Mouse (Mus musculus): ENCODE data around the gene Dusp16.
"Not testable (repeated sequence)": the region's sequence is repeated elsewhere in the genome, so short reads cannot be mapped to it uniquely, and the experiment has no call there.

Dusp16 gene

GRCm38 (mm10) chr6:134700451-134701210 is 91.8 kb downstream of the Dusp16 start:
- DNase-seq (ENCODE audit: low spot score in 2 of 2), result no peak

GRCm38 (mm10) chr6:134698243-134698642 is 94.2 kb downstream of the Dusp16 start:
- no peak for DNase-seq (ENCODE audit: low spot score in 2 of 2)

GRCm38 (mm10) chr6:134696554-134696953 is 95.9 kb downstream of the Dusp16 start:
- DNase-seq (ENCODE audit: low spot score in 2 of 2), result no peak

- DNase-seq (ENCODE audit: low spot score in 2 of 2), result no peak
These were observed 96.3 kb downstream of the Dusp16 start for GRCm38 (mm10) chr6:134696146-134696545.

- DNase-seq (ENCODE audit: low spot score in 2 of 2), result no peak
These were observed 96.8 kb downstream of the Dusp16 start for GRCm38 (mm10) chr6:134695625-134696024.

GRCm38 (mm10) chr6:134694988-134695387 is 97.4 kb downstream of the Dusp16 start:
- no peak for DNase-seq (ENCODE audit: low spot score in 2 of 2)

- no peak for DNase-seq (ENCODE audit: low spot score in 2 of 2)
These were observed 97.9 kb downstream of the Dusp16 start for GRCm38 (mm10) chr6:134694498-134694897.

GRCm38 (mm10) chr6:134685515-134685914 is 106.9 kb downstream of the Dusp16 start:
- no peak for DNase-seq (ENCODE audit: low spot score in 2 of 2)

GRCm38 (mm10) chr6:134685040-134685439 is 107.4 kb downstream of the Dusp16 start:
- DNase-seq (ENCODE audit: low spot score in 2 of 2), result no peak

GRCm38 (mm10) chr6:134684354-134684915 is 108.0 kb downstream of the Dusp16 start:
- DNase-seq (ENCODE audit: low spot score in 2 of 2), result no peak

GRCm38 (mm10) chr6:134679330-134679729 is 113.1 kb downstream of the Dusp16 start:
- DNase-seq (ENCODE audit: low spot score in 2 of 2), result not testable (repeated sequence)

GRCm38 (mm10) chr6:134678037-134678436 is 114.4 kb downstream of the Dusp16 start:
- no peak for DNase-seq (ENCODE audit: low spot score in 2 of 2)

GRCm38 (mm10) chr6:134677504-134677903 is 114.9 kb downstream of the Dusp16 start:
- peak in 1 of 2 experiments; percentile 21 for DNase-seq (ENCODE audit: low spot score in 2 of 2)

- DNase-seq (ENCODE audit: low spot score in 2 of 2), result not testable (repeated sequence)
These were observed 118.7 kb downstream of the Dusp16 start for GRCm38 (mm10) chr6:134673712-134674111.

GRCm38 (mm10) chr6:134670881-134671411 is 121.5 kb downstream of the Dusp16 start:
- DNase-seq (ENCODE audit: low spot score in 2 of 2), result no peak

GRCm38 (mm10) chr6:134669179-134669865 is 123.1 kb downstream of the Dusp16 start:
- no peak for DNase-seq (ENCODE audit: low spot score in 2 of 2)

GRCm38 (mm10) chr6:134668519-134668918 is 123.9 kb downstream of the Dusp16 start:
- no peak for DNase-seq (ENCODE audit: low spot score in 2 of 2)

GRCm38 (mm10) chr6:134665817-134666216 is 126.6 kb downstream of the Dusp16 start:
- DNase-seq (ENCODE audit: low spot score in 2 of 2), result no peak

Measured in frontal cortex, postnatal 36 days (tissue).